Mouse (Mus musculus): ENCODE measurements around the gene Cenpx.

DNA sequence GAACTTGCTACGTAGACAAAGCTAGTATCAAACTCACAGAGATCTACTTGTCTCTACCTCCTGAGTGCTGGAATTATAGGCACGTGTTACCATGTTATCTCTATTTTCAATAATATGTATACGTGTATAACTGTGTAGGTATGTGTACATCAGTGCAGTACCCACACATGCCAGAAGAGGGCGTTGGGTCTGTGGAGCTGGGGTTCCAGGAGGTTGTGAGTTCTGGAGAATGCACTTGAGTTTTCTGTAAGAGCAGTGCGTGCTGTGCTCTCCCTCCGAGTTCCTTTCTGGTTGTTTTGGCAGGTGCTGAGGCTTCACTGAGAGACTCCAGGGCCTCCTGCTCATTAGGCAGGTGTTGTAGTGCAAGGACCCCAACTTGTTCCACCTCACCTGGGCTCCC is 17.0 kb downstream of the Cenpx start:
- TF ChIP-seq CTCF (IDR thresholded peaks at IDR 0.05; ENCODE audit: extremely low read depth, insufficient read depth, low read length) (0 out of 2 replicates have a peak, but pooled peaks have one; percentile 7), POLR2A (IDR thresholded peaks at IDR 0.05; ENCODE audit: extremely low read depth, insufficient read depth, low read length) (no peak)

All from cortical plate, adult 2 months (tissue).